Mouse (Mus musculus) stomach, embryonic 15.5 days (tissue): ENCODE results near the gene Bicdl1. TPM values are rescaled to one million over a fixed set of nuclear protein-coding genes. Genes with fewer than 3 reads are reported as not detected.
"Not testable (repeated sequence)": the region's sequence is repeated elsewhere in the genome, so short reads cannot be mapped to it uniquely, and the experiment has no call there.

Experiments
- ATAC-seq: fragments of 200-750 bp; cut with Nextera tagmentation; 2 replicates; pipeline ENCODE4 v1.8.0; 2017; ENCODE audit warnings: low read depth, moderate number of reproducible peaks, moderate TSS enrichment; ENCODE audit not compliant: insufficient read depth, low FRiP score
- H3K27ac ChIP-seq: fragments of 300-500 bp; sonication (generic); 2 replicates; pipeline ENCODE4 v1.5.1; 2015; ENCODE audit warnings: mild to moderate bottlenecking, inconsistent platforms
- H3K27me3 ChIP-seq: fragments of 300-500 bp; sonication (generic); replicated peaks from 2 replicates; pipeline ENCODE4 v1.6.1; 2015; ENCODE audit warnings: inconsistent platforms
- H3K36me3 ChIP-seq: fragments of 300-500 bp; sonication (generic); 2 replicates; pipeline ENCODE4 v1.6.1; 2015; ENCODE audit warnings: inconsistent platforms
- H3K4me1 ChIP-seq: fragments of 300-500 bp; sonication (generic); 2 replicates; pipeline ENCODE4 v1.6.1; 2015; ENCODE audit warnings: inconsistent platforms
- H3K4me2 ChIP-seq: fragments of 300-500 bp; sonication (generic); 2 replicates; pipeline ENCODE4 v1.6.1; 2015; ENCODE audit warnings: mild to moderate bottlenecking, inconsistent platforms
- H3K4me3 ChIP-seq: fragments of 300-500 bp; sonication (generic); replicated peaks from 2 replicates; pipeline ENCODE4 v1.5.1; 2015; ENCODE audit warnings: inconsistent platforms
- H3K9ac ChIP-seq: fragments of 300-500 bp; sonication (generic); 2 replicates; pipeline ENCODE4 v1.6.1; 2015; ENCODE audit warnings: inconsistent platforms
- H3K9me3 ChIP-seq: fragments of 300-500 bp; sonication (generic); 2 replicates; pipeline ENCODE4 v1.6.1; 2016; ENCODE audit warnings: inconsistent platforms
- WGBS: fragments of 180-500 bp; shearing (Covaris S2); methylation state at CpG from one replicate; pipeline ENCODE4 v1.1.7; 2015; 5-methylcytosine and 5-hydroxymethylcytosine counted together
- polyA plus RNA-seq: library from polyadenylated mRNA; unstranded; fragments of >200 nt; fragmentation: Nextera tagmentation; extraction: Ambion mirVana; gene quantifications from 2 replicates; pipeline ENCODE4 v1.2.1, GENCODE M21; 2015

The Bicdl1 gene
- polyA plus RNA-seq, 1 experiment from 2014 or later: 11.1 TPM

DNA sequence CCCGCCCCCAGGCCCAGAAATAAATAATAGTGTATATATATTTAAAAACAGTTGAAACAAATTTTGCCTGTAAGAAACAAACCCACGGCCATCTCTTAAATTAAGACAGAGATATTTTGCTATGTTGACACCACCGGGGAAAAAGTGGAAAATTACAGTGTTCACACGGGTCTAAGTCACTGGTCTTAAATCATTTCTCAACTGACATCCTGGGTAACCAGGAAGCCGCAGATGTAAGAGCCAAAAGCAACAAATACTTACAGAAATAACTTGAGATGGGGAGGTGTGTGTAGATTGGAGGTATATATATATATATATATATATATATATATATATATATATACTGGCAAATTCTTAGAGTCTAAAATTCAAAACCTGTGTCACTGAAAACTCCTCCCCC, 21.5 kb upstream of the Bicdl1 start:
- Histone ChIP-seq H3K27me3 (no peaks in the 10 kb centered on the region), H3K36me3 (no peaks in the 10 kb centered on the region), H3K9me3 (no peaks in the 10 kb centered on the region), H3K4me2 (no peak overlapping the region), H3K9ac (no peak overlapping the region), H3K4me1 (no peaks in the 10 kb centered on the region), H3K27ac (no peak overlapping the region), H3K4me3 (no peak overlapping the region)
- ATAC-seq: no peak
- WGBS: 56% methylated on average over 5 of the region's 5 CpGs

DNA sequence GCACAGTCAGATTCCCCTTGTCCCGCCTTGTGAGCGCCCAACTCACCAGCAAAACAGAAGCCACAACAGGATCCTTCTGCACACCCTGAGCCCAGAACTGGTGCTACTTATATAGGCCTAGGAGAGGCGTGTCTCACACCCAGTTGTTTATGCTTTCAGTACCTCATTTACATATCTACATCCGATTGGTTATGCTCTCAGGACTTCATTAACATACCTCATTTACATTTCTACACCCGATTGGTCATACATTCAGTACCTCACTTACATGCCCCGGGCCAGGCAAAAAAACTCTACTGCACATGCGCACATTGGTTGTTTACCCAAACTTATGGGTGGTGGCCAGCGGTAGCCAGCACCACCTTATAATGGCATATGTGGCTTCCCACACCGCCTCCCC, 20.5 kb upstream of the Bicdl1 start:
- not testable (repeated sequence) for H3K36me3 ChIP-seq, H3K9ac ChIP-seq, H3K4me3 ChIP-seq, H3K27me3 ChIP-seq, H3K27ac ChIP-seq, H3K9me3 ChIP-seq, ATAC-seq, H3K4me2 ChIP-seq, H3K4me1 ChIP-seq
- WGBS: 86% methylated on average over 9 of the region's 9 CpGs

GRCm38 (mm10) chr5:115748316-115748715, 16.9 kb upstream of the Bicdl1 start:
- Histone ChIP-seq H3K9ac (no peak overlapping the region), H3K4me3 (no peak overlapping the region), H3K27ac (no peak overlapping the region), H3K36me3 (no peaks in the 10 kb centered on the region), H3K4me1 (no peaks in the 10 kb centered on the region), H3K27me3 (no peaks in the 10 kb centered on the region), H3K4me2 (no peak overlapping the region), H3K9me3 (no peaks in the 10 kb centered on the region)
- WGBS: 64% methylated on average over 7 of the region's 8 CpGs
- ATAC-seq: no peak

DNA sequence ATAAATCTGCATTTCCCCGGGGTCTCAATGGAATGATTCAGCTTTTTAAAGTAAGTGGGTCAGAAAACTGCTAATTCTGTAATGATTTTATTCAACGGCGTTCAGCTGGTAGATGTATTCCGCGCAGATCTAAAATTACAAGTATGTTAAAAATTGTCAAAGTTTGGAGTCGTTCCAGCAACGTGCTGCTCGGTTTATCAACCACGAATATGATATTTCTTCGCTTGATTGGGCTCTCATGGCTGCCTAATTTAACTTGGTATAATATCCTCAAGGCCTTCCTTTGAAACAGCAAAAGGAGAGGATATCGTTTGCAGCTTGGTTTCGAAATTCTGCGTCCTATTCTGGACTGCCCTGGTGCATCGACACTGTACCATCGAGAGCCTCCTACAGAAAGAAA, 13.9 kb upstream of the Bicdl1 start:
- Histone ChIP-seq H3K4me2 (no peak overlapping the region), H3K4me1 (no peaks in the 10 kb centered on the region), H3K27me3 (no peaks in the 10 kb centered on the region), H3K36me3 (no peaks in the 10 kb centered on the region), H3K9ac (no peak overlapping the region), H3K4me3 (no peak overlapping the region), H3K27ac (no peak overlapping the region), H3K9me3 (no peaks in the 10 kb centered on the region)
- ATAC-seq: no peak
- 78% methylated on average over 15 of the region's 15 CpGs for WGBS

GRCm38 (mm10) chr5:115738032-115738431, 6.6 kb upstream of the Bicdl1 start:
- Histone ChIP-seq H3K27ac (no peak overlapping the region), H3K9ac (no peak overlapping the region), H3K9me3 (no peaks in the 10 kb centered on the region), H3K4me1 (no peaks in the 10 kb centered on the region), H3K27me3 (no peaks in the 10 kb centered on the region; the same call in 1 of the 2 replicates), H3K36me3 (no peaks in the 10 kb centered on the region), H3K4me3 (no peak overlapping the region), H3K4me2 (no peak overlapping the region)
- no peak for ATAC-seq
- 89% methylated on average over 5 of the region's 5 CpGs for WGBS

DNA sequence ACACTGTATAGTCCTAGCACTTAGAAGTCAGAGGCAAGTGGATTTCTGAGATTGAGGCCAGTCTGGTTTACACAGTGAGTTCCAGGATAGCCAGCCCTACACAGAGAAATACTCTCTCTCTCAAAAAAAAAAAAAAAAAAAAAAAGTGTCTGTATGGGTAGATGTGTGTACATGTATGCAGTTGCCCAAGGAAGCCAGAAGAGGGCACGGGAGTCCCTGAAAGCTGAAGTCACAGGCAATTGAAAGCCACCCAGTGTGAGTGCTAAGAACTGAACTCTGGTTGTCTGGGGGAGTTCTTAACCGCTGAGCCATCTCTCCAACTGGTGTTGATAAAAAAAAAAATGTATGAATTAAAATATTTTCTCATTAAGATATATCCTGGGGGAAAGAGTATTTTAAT, 3.1 kb upstream of the Bicdl1 start:
- Histone ChIP-seq H3K36me3 (no peaks in the 10 kb centered on the region), H3K27me3 (peaks cover 10% of the 10 kb centered on the region), H3K4me3 (no peak overlapping the region), H3K9me3 (no peaks in the 10 kb centered on the region), H3K27ac (no peak overlapping the region), H3K4me1 (peaks cover 9% of the 10 kb centered on the region; the same call in 1 of the 2 replicates), H3K4me2 (no peak overlapping the region), H3K9ac (no peak overlapping the region)
- no peak for ATAC-seq
- WGBS: 83% methylated on average over 2 of the region's 2 CpGs

DNA sequence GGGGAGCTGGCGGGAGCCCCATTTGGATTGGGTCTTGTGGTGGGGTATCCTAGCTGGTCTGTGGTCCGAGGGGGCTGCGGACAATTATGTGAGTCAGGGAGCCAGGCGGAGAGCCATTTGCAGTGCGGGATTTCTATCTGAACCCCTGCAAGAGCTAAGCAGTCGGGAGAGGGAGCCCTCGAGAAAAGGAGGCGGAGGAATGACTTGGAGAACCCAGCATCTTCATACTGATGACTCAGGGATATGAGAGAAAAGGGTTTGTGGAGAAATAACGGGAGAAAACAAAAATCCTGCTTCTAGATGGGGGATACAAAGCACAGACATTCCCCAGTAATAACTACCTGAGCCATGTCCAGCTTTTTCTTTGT, 1.4 kb upstream of the Bicdl1 start:
- under 1% methylated on average over 9 of the region's 9 CpGs for WGBS

GRCm38 (mm10) chr5:115732176-115732848, 891 bp upstream of the Bicdl1 start:
- H3K27ac ChIP-seq: peak overlapping the region; percentile 81
- peak overlapping the region; percentile 67 for H3K4me3 ChIP-seq

More for the DNA sequence above, 1.4 kb upstream of the Bicdl1 start:
- peak overlapping the region; percentile 67 for H3K4me3 ChIP-seq
- no peak overlapping the region for H3K9ac ChIP-seq
- H3K4me1 ChIP-seq: peaks cover 9% of the 10 kb centered on the region; the same call in 1 of the 2 replicates
- peak; percentile 50 for ATAC-seq
- peak overlapping the region; percentile 70 for H3K27ac ChIP-seq
- peaks cover 14% of the 10 kb centered on the region for H3K27me3 ChIP-seq
- H3K4me2 ChIP-seq: peak overlapping the region; percentile 99
- no peaks in the 10 kb centered on the region for H3K36me3 ChIP-seq
- H3K9me3 ChIP-seq: no peaks in the 10 kb centered on the region

GRCm38 (mm10) chr5:115731732-115732175, 333 bp upstream of the Bicdl1 start:
- H3K27me3 ChIP-seq: peaks cover 14% of the 10 kb centered on the region
- H3K27ac ChIP-seq: peak overlapping the region; percentile 81
- WGBS: under 1% methylated on average over 40 of the region's 72 CpGs
- no peaks in the 10 kb centered on the region for H3K36me3 ChIP-seq
- no peak for ATAC-seq
- peak overlapping the region; percentile 16; the same call in 1 of the 2 replicates for H3K9ac ChIP-seq
- no peaks in the 10 kb centered on the region for H3K9me3 ChIP-seq
- peak overlapping the region; percentile 99 for H3K4me2 ChIP-seq
- peaks cover 9% of the 10 kb centered on the region; the same call in 1 of the 2 replicates for H3K4me1 ChIP-seq
- peak overlapping the region; percentile 67 for H3K4me3 ChIP-seq

More at GRCm38 (mm10) chr5:115732176-115732848, 891 bp upstream of the Bicdl1 start:
- H3K36me3 ChIP-seq: no peaks in the 10 kb centered on the region
- WGBS: under 1% methylated on average over 73 of the region's 91 CpGs
- H3K9me3 ChIP-seq: no peaks in the 10 kb centered on the region
- ATAC-seq: peak; percentile 92
- H3K27me3 ChIP-seq: peaks cover 14% of the 10 kb centered on the region
- H3K4me2 ChIP-seq: peak overlapping the region; percentile 99
- peaks cover 9% of the 10 kb centered on the region; the same call in 1 of the 2 replicates for H3K4me1 ChIP-seq
- 0 out of 2 replicates have a peak overlapping the region, but pooled peaks have one; percentile 16 for H3K9ac ChIP-seq

GRCm38 (mm10) chr5:115730314-115730713, 1.1 kb downstream of the Bicdl1 start:
- H3K27me3 ChIP-seq: peaks cover 14% of the 10 kb centered on the region
- H3K36me3 ChIP-seq: no peaks in the 10 kb centered on the region
- WGBS: 67% methylated on average over 5 of the region's 5 CpGs
- H3K4me3 ChIP-seq: peak overlapping the region; percentile 67; the same call in 1 of the 2 replicates
- ATAC-seq: no peak
- no peak overlapping the region for H3K4me2 ChIP-seq
- H3K9ac ChIP-seq: no peak overlapping the region
- H3K27ac ChIP-seq: no peak overlapping the region
- H3K9me3 ChIP-seq: no peaks in the 10 kb centered on the region
- H3K4me1 ChIP-seq: peaks cover 9% of the 10 kb centered on the region; the same call in 1 of the 2 replicates

GRCm38 (mm10) chr5:115726581-115726980, 4.8 kb downstream of the Bicdl1 start:
- Histone ChIP-seq H3K4me2 (no peak overlapping the region), H3K36me3 (no peaks in the 10 kb centered on the region), H3K9ac (no peak overlapping the region), H3K4me3 (no peak overlapping the region), H3K27ac (no peak overlapping the region), H3K4me1 (peaks cover 6% of the 10 kb centered on the region; the same call in 1 of the 2 replicates), H3K9me3 (no peaks in the 10 kb centered on the region), H3K27me3 (peaks cover 14% of the 10 kb centered on the region; the same call in 1 of the 2 replicates)
- no peak for ATAC-seq
- WGBS: 78% methylated on average over 8 of the region's 8 CpGs

GRCm38 (mm10) chr5:115726019-115726418, 5.4 kb downstream of the Bicdl1 start:
- peaks cover 14% of the 10 kb centered on the region; the same call in 1 of the 2 replicates for H3K27me3 ChIP-seq
- H3K4me2 ChIP-seq: no peak overlapping the region
- no peak for ATAC-seq
- no peak overlapping the region for H3K4me3 ChIP-seq
- no peaks in the 10 kb centered on the region for H3K9me3 ChIP-seq
- WGBS: 76% methylated on average over 16 of the region's 16 CpGs
- no peak overlapping the region for H3K9ac ChIP-seq
- peaks cover 3% of the 10 kb centered on the region; the same call in 1 of the 2 replicates for H3K4me1 ChIP-seq
- no peaks in the 10 kb centered on the region for H3K36me3 ChIP-seq
- H3K27ac ChIP-seq: no peak overlapping the region
